Mouse (Mus musculus) gastrocnemius, adult 18-20 months (tissue): ENCODE results near the gene Ano4. TPM values are rescaled to one million over a fixed set of nuclear protein-coding genes. Genes with fewer than 3 reads are reported as not detected.

Experiments
- DNase-seq: peaks from one replicate; pipeline ENCODE4 v3.0.0; 2021; ENCODE audit warnings: low spot score
- total RNA-seq, 2 experiments: library from RNA; stranded (reverse); gene quantifications; 2 replicates each; pipeline ENCODE4 v1.2.3; 2021

Gene Ano4
- total RNA-seq, 2 experiments from 2014 or later: 0.48 to 0.69 TPM

- no peak for DNase-seq
Observed at GRCm38 (mm10) chr10:89280402-89280801, 64.2 kb downstream of the Ano4 start.

GRCm38 (mm10) chr10:89273001-89273680 lies 71.4 kb downstream of the Ano4 start:
- no peak for DNase-seq

GRCm38 (mm10) chr10:89267312-89267711 lies 77.2 kb downstream of the Ano4 start:
- DNase-seq: no peak

GRCm38 (mm10) chr10:89263396-89263795 lies 81.2 kb downstream of the Ano4 start:
- no peak for DNase-seq

- no peak for DNase-seq
Observed at GRCm38 (mm10) chr10:89257457-89258381, 86.8 kb downstream of the Ano4 start.

- DNase-seq: no peak
Observed at GRCm38 (mm10) chr10:89256762-89257456, 87.7 kb downstream of the Ano4 start.

GRCm38 (mm10) chr10:89254765-89255164 lies 89.8 kb downstream of the Ano4 start:
- DNase-seq: no peak

GRCm38 (mm10) chr10:89253799-89254198 lies 90.8 kb downstream of the Ano4 start:
- no peak for DNase-seq

GRCm38 (mm10) chr10:89252636-89253035 lies 91.9 kb downstream of the Ano4 start:
- no peak for DNase-seq

- no peak for DNase-seq
Observed at GRCm38 (mm10) chr10:89243808-89244207, 100.8 kb downstream of the Ano4 start.

- DNase-seq: no peak
Observed at GRCm38 (mm10) chr10:89224524-89224923, 120.0 kb downstream of the Ano4 start.

GRCm38 (mm10) chr10:89222284-89222989 lies 122.1 kb downstream of the Ano4 start:
- DNase-seq: no peak

- no peak for DNase-seq
Observed at GRCm38 (mm10) chr10:89216078-89216477, 128.5 kb downstream of the Ano4 start.

GRCm38 (mm10) chr10:89205858-89206257 lies 138.7 kb downstream of the Ano4 start:
- no peak for DNase-seq

- no peak for DNase-seq
Observed at GRCm38 (mm10) chr10:89196444-89196843, 148.1 kb downstream of the Ano4 start.

- DNase-seq: no peak
Observed at GRCm38 (mm10) chr10:89195068-89195467, 149.5 kb downstream of the Ano4 start.

GRCm38 (mm10) chr10:89194440-89194839 lies 150.1 kb downstream of the Ano4 start:
- DNase-seq: no peak

GRCm38 (mm10) chr10:89177921-89178320 lies 166.6 kb downstream of the Ano4 start:
- no peak for DNase-seq

- no peak for DNase-seq
Observed at GRCm38 (mm10) chr10:89164533-89164932, 180.0 kb downstream of the Ano4 start.

GRCm38 (mm10) chr10:89155502-89155901 lies 189.1 kb downstream of the Ano4 start:
- no peak for DNase-seq

GRCm38 (mm10) chr10:89154797-89155465 lies 189.6 kb downstream of the Ano4 start:
- no peak for DNase-seq
